Mouse (Mus musculus): ENCODE measurements around the gene Nfat5. TPM values are rescaled to one million over a fixed set of nuclear protein-coding genes. Genes with fewer than 3 reads are reported as not detected.

Gene Nfat5
- polyA plus RNA-seq, 1 experiment from 2014 or later = 11.7 TPM

- no peak for ATAC-seq (ENCODE audit: insufficient read depth, low FRiP score)
Measured at GRCm38 (mm10) chr8:107261172-107261571, 32.1 kb upstream of the Nfat5 start.

GRCm38 (mm10) chr8:107262046-107262705, 31.1 kb upstream of the Nfat5 start:
- Histone ChIP-seq H3K4me2 (ENCODE audit: low read depth, low read length) (no peak overlapping the region), H3K36me3 (ENCODE audit: control insufficient read depth, insufficient read depth, low read length) (no peaks in the 10 kb centered on the region), H3K27ac (ENCODE audit: low read length) (no peak overlapping the region), H3K4me1 (ENCODE audit: control insufficient read depth, insufficient read depth, low read length) (no peaks in the 10 kb centered on the region), H3K9ac (ENCODE audit: low read length) (no peak overlapping the region), H3K4me3 (replicated peaks; ENCODE audit: low read length) (no peak overlapping the region), H3K27me3 (ENCODE audit: control insufficient read depth, insufficient read depth, low read length) (no peaks in the 10 kb centered on the region), H3K9me3 (replicated peaks; ENCODE audit: control insufficient read depth, low read length) (no peaks in the 10 kb centered on the region)
- WGBS = 76% methylated on average over 8 of the region's 8 CpGs
- no peak for ATAC-seq (ENCODE audit: insufficient read depth, low FRiP score)

More at GRCm38 (mm10) chr8:107261172-107261571, 32.1 kb upstream of the Nfat5 start:
- H3K27me3 ChIP-seq (ENCODE audit: control insufficient read depth, insufficient read depth, low read length) = no peaks in the 10 kb centered on the region
- WGBS = 78% methylated on average over 4 of the region's 4 CpGs
- no peak overlapping the region for H3K27ac ChIP-seq (ENCODE audit: low read length)
- H3K9ac ChIP-seq (ENCODE audit: low read length) = no peak overlapping the region
- no peaks in the 10 kb centered on the region for H3K9me3 ChIP-seq (replicated peaks; ENCODE audit: control insufficient read depth, low read length)
- no peaks in the 10 kb centered on the region for H3K4me1 ChIP-seq (ENCODE audit: control insufficient read depth, insufficient read depth, low read length)
- no peaks in the 10 kb centered on the region for H3K36me3 ChIP-seq (ENCODE audit: control insufficient read depth, insufficient read depth, low read length)
- no peak overlapping the region for H3K4me2 ChIP-seq (ENCODE audit: low read depth, low read length)
- no peak overlapping the region for H3K4me3 ChIP-seq (replicated peaks; ENCODE audit: low read length)

- Histone ChIP-seq H3K9ac (ENCODE audit: low read length) (no peak overlapping the region), H3K4me3 (replicated peaks; ENCODE audit: low read length) (no peak overlapping the region), H3K27ac (ENCODE audit: low read length) (no peak overlapping the region), H3K9me3 (replicated peaks; ENCODE audit: control insufficient read depth, low read length) (no peaks in the 10 kb centered on the region), H3K4me1 (ENCODE audit: control insufficient read depth, insufficient read depth, low read length) (no peaks in the 10 kb centered on the region), H3K36me3 (ENCODE audit: control insufficient read depth, insufficient read depth, low read length) (no peaks in the 10 kb centered on the region), H3K4me2 (ENCODE audit: low read depth, low read length) (no peak overlapping the region), H3K27me3 (ENCODE audit: control insufficient read depth, insufficient read depth, low read length) (no peaks in the 10 kb centered on the region)
- WGBS = 82% methylated on average over 10 of the region's 10 CpGs
- ATAC-seq (ENCODE audit: insufficient read depth, low FRiP score) = no peak
Measured at GRCm38 (mm10) chr8:107265811-107266210, 27.5 kb upstream of the Nfat5 start.

GRCm38 (mm10) chr8:107268501-107268900, 24.8 kb upstream of the Nfat5 start:
- H3K4me1 ChIP-seq (ENCODE audit: control insufficient read depth, insufficient read depth, low read length) = no peaks in the 10 kb centered on the region
- H3K9me3 ChIP-seq (replicated peaks; ENCODE audit: control insufficient read depth, low read length) = no peaks in the 10 kb centered on the region
- no peak overlapping the region for H3K4me2 ChIP-seq (ENCODE audit: low read depth, low read length)
- no peak overlapping the region for H3K27ac ChIP-seq (ENCODE audit: low read length)
- no peaks in the 10 kb centered on the region for H3K27me3 ChIP-seq (ENCODE audit: control insufficient read depth, insufficient read depth, low read length)
- WGBS = 64% methylated on average over 9 of the region's 9 CpGs
- H3K36me3 ChIP-seq (ENCODE audit: control insufficient read depth, insufficient read depth, low read length) = no peaks in the 10 kb centered on the region
- ATAC-seq (ENCODE audit: insufficient read depth, low FRiP score) = no peak
- no peak overlapping the region for H3K4me3 ChIP-seq (replicated peaks; ENCODE audit: low read length)
- H3K9ac ChIP-seq (ENCODE audit: low read length) = no peak overlapping the region

- Histone ChIP-seq H3K27ac (ENCODE audit: low read length) (no peak overlapping the region), H3K9me3 (replicated peaks; ENCODE audit: control insufficient read depth, low read length) (no peaks in the 10 kb centered on the region), H3K4me3 (replicated peaks; ENCODE audit: low read length) (no peak overlapping the region), H3K4me2 (ENCODE audit: low read depth, low read length) (no peak overlapping the region), H3K4me1 (ENCODE audit: control insufficient read depth, insufficient read depth, low read length) (no peaks in the 10 kb centered on the region), H3K36me3 (ENCODE audit: control insufficient read depth, insufficient read depth, low read length) (no peaks in the 10 kb centered on the region), H3K9ac (ENCODE audit: low read length) (no peak overlapping the region), H3K27me3 (ENCODE audit: control insufficient read depth, insufficient read depth, low read length) (no peaks in the 10 kb centered on the region)
- ATAC-seq (ENCODE audit: insufficient read depth, low FRiP score) = no peak
Measured at GRCm38 (mm10) chr8:107269191-107269590, 24.1 kb upstream of the Nfat5 start.

- H3K36me3 ChIP-seq (ENCODE audit: control insufficient read depth, insufficient read depth, low read length) = no peaks in the 10 kb centered on the region
- H3K27me3 ChIP-seq (ENCODE audit: control insufficient read depth, insufficient read depth, low read length) = no peaks in the 10 kb centered on the region
- H3K9ac ChIP-seq (ENCODE audit: low read length) = no peak overlapping the region
- H3K4me2 ChIP-seq (ENCODE audit: low read depth, low read length) = no peak overlapping the region
- WGBS = 41% methylated on average over 3 of the region's 3 CpGs
- H3K4me3 ChIP-seq (replicated peaks; ENCODE audit: low read length) = no peak overlapping the region
- no peak overlapping the region for H3K27ac ChIP-seq (ENCODE audit: low read length)
- no peak for ATAC-seq (ENCODE audit: insufficient read depth, low FRiP score)
- no peaks in the 10 kb centered on the region for H3K9me3 ChIP-seq (replicated peaks; ENCODE audit: control insufficient read depth, low read length)
- no peaks in the 10 kb centered on the region for H3K4me1 ChIP-seq (ENCODE audit: control insufficient read depth, insufficient read depth, low read length)
Measured at GRCm38 (mm10) chr8:107269617-107270139, 23.6 kb upstream of the Nfat5 start.

GRCm38 (mm10) chr8:107270287-107270686, 23.0 kb upstream of the Nfat5 start:
- no peak overlapping the region for H3K27ac ChIP-seq (ENCODE audit: low read length)
- no peaks in the 10 kb centered on the region for H3K36me3 ChIP-seq (ENCODE audit: control insufficient read depth, insufficient read depth, low read length)
- H3K4me2 ChIP-seq (ENCODE audit: low read depth, low read length) = no peak overlapping the region
- no peaks in the 10 kb centered on the region for H3K27me3 ChIP-seq (ENCODE audit: control insufficient read depth, insufficient read depth, low read length)
- no peaks in the 10 kb centered on the region for H3K4me1 ChIP-seq (ENCODE audit: control insufficient read depth, insufficient read depth, low read length)
- H3K9ac ChIP-seq (ENCODE audit: low read length) = no peak overlapping the region
- WGBS = 61% methylated on average over 4 of the region's 4 CpGs
- H3K9me3 ChIP-seq (replicated peaks; ENCODE audit: control insufficient read depth, low read length) = no peaks in the 10 kb centered on the region
- no peak for ATAC-seq (ENCODE audit: insufficient read depth, low FRiP score)
- H3K4me3 ChIP-seq (replicated peaks; ENCODE audit: low read length) = no peak overlapping the region

- Histone ChIP-seq H3K4me1 (ENCODE audit: control insufficient read depth, insufficient read depth, low read length) (no peaks in the 10 kb centered on the region), H3K27ac (ENCODE audit: low read length) (no peak overlapping the region), H3K27me3 (ENCODE audit: control insufficient read depth, insufficient read depth, low read length) (no peaks in the 10 kb centered on the region), H3K9ac (ENCODE audit: low read length) (no peak overlapping the region), H3K4me2 (ENCODE audit: low read depth, low read length) (no peak overlapping the region), H3K4me3 (replicated peaks; ENCODE audit: low read length) (no peak overlapping the region), H3K36me3 (ENCODE audit: control insufficient read depth, insufficient read depth, low read length) (no peaks in the 10 kb centered on the region), H3K9me3 (replicated peaks; ENCODE audit: control insufficient read depth, low read length) (no peaks in the 10 kb centered on the region)
- no peak for ATAC-seq (ENCODE audit: insufficient read depth, low FRiP score)
- 66% methylated on average over 11 of the region's 11 CpGs for WGBS
Measured at GRCm38 (mm10) chr8:107270751-107271150, 22.5 kb upstream of the Nfat5 start.

GRCm38 (mm10) chr8:107277323-107277883, 15.9 kb upstream of the Nfat5 start:
- no peak overlapping the region for H3K9ac ChIP-seq (ENCODE audit: low read length)
- no peaks in the 10 kb centered on the region for H3K36me3 ChIP-seq (ENCODE audit: control insufficient read depth, insufficient read depth, low read length)
- 33% methylated on average over 5 of the region's 5 CpGs for WGBS
- no peak overlapping the region for H3K27ac ChIP-seq (ENCODE audit: low read length)
- H3K27me3 ChIP-seq (ENCODE audit: control insufficient read depth, insufficient read depth, low read length) = no peaks in the 10 kb centered on the region
- H3K4me3 ChIP-seq (replicated peaks; ENCODE audit: low read length) = no peak overlapping the region
- H3K9me3 ChIP-seq (replicated peaks; ENCODE audit: control insufficient read depth, low read length) = no peaks in the 10 kb centered on the region
- H3K4me1 ChIP-seq (ENCODE audit: control insufficient read depth, insufficient read depth, low read length) = no peaks in the 10 kb centered on the region
- no peak overlapping the region for H3K4me2 ChIP-seq (ENCODE audit: low read depth, low read length)
- no peak for ATAC-seq (ENCODE audit: insufficient read depth, low FRiP score)
